Mouse (Mus musculus): ENCODE results near the gene Cnot6.

Gene Cnot6

GRCm38 (mm10) chr11:49712555-49713335 lies at the start of gene Cnot6:
Gene Cnot6, minus strand, starts transcription at chr11:49712723.
- DNase-seq (ENCODE audit: low read depth in 1 of 2, low spot score in 2 of 2): peak; percentile 91 to 93

- no peak for DNase-seq (ENCODE audit: low read depth in 1 of 2, low spot score in 2 of 2)
Measured at GRCm38 (mm10) chr11:49761130-49761529, 48.6 kb upstream of the Cnot6 start.

- DNase-seq (ENCODE audit: low read depth in 1 of 2, low spot score in 2 of 2): no peak
Measured at GRCm38 (mm10) chr11:49758096-49758495, 45.6 kb upstream of the Cnot6 start.

DNA sequence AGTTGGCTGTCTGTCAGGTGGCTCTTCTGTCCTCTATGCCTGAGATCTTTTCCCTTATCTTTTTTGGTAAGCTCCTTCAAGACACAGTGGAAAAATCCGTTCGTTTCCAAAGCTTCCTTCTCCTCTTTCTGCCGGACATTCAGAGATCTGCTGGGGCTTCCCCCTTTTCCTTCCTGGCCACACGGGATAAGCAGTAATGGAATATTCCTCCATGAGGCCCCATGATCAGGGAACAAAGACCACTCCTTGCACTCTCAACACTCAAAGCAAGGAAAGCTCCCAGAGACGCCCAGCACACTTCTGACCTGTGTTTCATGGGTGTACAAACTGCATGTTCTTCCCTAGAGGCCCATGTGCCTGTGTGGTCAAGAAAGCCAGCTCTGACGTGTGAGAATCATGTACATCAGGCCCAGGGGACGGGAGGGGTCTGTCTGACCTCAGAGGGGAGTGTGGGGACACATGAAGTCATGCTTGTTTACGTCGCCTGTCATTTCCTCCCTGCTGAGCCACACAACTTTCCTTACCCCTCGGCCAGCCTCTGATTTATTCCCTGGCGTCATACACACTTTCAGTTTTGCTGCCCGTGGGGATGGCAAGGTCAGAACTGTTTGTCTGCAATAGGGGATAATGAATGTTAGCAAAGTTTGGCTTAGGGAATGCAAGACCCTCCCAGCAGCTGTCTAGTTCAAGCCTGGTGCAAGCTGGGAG lies 42.6 kb upstream of the Cnot6 start:
- no peak for DNase-seq (ENCODE audit: low read depth in 1 of 2, low spot score in 2 of 2)

DNA sequence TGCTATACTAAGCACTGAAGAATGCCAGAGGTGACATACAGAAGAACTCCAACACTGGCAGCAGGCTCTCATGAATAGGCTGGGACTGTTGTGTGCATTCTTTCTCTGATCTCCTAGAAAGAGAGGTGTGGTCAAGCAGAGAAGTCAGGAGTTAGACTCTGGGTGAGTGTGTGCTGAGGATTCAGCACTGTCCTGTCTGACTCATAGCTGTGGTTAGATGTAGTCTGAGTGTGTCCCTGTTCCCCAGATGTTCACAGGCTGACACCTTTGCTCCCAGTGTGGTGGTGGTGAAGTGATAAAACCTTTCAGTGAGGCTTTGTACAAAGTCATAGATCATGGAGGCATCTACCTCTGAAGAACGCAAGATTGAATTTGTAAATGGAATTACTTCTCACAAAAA lies 34.2 kb upstream of the Cnot6 start:
- no peak for DNase-seq (ENCODE audit: low read depth in 1 of 2, low spot score in 2 of 2)

DNA sequence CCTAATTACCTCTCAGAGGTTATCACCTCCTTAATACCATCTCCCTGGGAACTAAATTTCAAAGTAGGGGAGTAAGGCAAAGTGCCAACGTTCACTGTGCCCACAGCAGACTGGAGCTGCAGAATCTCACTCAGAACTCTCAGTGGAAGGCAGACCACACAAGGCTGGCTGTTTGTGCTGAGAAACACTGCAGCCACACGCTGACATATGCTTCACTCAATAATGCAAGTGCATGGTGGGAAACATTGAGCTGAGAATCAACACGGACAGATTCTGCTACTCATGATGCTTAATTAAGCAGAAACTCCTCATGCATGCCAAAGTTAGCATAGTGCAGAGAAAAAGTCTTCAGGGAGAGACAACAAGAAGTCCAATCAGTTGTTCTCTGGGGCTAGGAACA lies 33.3 kb upstream of the Cnot6 start:
- no peak for DNase-seq (ENCODE audit: low read depth in 1 of 2, low spot score in 2 of 2)

DNA sequence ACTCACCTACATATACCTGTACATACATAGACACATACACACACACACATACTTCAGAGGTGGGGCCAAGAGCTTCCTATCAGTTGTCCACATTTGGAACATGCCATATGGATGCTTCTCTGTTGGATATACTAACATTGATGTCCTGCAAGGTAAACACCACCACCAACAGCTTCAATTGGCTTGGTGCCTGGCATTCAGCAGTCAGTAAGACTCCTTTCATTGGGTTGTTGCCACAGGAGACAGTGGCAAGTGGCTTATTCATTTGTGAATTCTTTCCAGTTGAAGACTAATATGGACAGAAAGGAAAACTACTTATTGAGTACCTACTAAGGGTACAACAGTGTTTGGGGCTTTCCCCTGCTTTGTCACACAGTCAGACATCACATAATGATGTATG lies 32.5 kb upstream of the Cnot6 start:
- no peak for DNase-seq (ENCODE audit: low read depth in 1 of 2, low spot score in 2 of 2)

DNA sequence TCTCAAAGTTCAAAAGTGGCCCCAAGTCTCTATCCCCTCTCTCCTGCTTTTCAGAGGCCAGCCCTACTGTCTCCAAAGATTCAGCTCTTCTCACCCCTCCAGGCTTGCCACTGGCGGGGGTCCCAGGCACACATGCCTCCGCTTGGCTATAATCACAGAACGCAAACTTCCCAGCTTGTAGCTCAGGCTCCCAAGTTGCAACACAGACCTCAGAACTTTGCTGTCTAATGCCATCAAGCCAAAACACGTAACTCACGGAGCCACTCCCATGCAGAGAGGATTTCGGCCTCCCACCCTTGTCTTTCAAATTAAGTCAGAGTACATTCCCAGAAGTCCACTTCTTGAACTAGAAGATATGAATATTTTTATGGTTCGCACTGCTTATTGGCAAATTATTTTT lies 31.1 kb upstream of the Cnot6 start:
- DNase-seq (ENCODE audit: low read depth in 1 of 2, low spot score in 2 of 2): no peak

DNA sequence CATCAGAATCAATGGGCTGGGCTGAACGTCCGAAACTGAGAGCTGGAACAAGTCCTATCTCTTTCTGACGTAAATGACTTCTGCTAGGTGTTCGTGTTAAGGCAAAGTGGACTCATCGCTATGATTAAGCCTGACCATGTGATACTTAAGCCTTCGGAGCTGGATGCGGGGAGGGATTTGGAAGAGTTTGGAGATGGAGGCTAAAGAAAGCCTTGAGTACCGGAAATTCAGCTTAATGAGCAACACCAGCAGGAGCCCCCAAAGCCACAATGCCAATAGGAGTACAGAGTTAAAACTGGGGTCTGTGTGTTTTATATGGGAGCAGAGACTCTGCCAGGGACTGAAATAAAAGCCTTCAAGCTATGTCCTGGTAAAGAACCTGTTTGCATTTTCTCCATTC lies 29.7 kb upstream of the Cnot6 start:
- no peak for DNase-seq (ENCODE audit: low read depth in 1 of 2, low spot score in 2 of 2)

DNA sequence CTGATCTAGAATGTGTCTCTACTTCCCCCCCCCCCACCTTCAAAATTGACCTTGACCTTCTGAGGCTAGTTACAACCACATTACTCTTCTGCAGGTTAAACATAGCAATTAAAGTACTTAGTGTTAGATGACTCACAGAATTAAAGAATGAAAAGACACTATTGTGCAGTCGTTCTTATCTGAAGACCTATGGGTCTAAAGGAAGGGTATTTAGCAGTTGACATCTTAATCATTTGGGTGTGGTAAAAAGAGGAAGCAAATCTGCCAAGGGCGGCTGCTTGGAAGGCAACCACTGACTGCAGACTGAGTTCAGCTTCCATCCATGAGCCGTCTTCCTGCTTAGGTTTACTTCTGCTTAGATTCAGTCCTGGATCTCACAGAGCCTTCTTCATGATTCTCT lies 27.3 kb upstream of the Cnot6 start:
- DNase-seq (ENCODE audit: low read depth in 1 of 2, low spot score in 2 of 2): peak in 1 of 2 experiments; percentile 9

DNA sequence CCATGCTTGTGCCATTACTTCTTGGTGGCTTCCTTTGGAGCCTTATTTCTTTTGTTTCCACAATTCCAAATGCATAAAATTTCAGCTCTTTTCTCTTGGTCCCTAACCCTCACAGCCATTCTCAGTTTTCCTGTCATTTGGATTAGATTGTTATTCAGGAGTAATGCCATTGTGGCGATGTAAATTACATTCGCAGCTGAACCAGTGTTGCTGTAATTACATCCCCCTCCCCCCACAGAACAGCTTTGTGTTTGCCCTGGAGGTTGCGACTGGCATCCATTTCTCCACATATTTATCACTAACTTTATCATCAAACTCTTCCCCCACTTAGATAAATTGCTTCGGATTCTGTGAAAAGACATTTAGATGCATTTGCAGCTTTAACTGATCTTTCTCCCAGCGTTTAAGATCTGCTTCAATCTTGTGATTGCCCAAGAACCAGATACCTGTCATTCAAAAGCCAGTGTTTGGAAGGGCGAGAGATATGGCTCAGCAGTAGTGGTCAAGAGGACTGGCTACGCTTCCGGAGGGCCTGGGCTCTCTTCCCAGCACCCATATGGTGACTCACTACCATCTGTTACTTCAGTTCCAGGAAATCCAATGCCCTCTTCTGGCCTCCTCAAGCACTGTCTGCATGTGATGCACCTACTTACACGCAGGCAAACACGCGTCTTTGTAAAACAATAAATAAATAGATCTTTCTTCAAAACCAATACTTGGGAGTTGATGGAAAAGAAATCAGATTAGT lies 26.3 kb upstream of the Cnot6 start:
- DNase-seq (ENCODE audit: low read depth in 1 of 2, low spot score in 2 of 2): no peak

DNA sequence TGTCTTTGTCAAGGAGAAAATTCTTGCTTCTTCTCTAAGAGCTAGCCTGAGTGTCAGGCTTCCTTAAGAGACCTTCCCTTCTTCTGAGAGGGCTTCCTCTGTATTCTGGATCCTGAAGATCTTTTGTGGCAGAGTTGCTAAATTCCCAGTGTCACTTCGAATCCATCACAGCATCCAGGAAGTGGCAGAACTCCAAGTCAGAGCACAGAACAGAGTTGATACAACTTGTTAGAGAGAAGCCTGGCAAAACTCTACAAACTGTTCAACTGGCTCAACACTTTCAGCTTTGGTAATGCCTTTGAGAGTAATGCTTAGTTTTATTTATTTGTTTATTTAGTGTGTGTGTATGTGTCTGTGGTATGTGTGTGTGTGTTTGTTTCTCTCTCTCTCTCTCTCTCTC lies 25.1 kb upstream of the Cnot6 start:
- DNase-seq (ENCODE audit: low read depth in 1 of 2, low spot score in 2 of 2): no peak

DNA sequence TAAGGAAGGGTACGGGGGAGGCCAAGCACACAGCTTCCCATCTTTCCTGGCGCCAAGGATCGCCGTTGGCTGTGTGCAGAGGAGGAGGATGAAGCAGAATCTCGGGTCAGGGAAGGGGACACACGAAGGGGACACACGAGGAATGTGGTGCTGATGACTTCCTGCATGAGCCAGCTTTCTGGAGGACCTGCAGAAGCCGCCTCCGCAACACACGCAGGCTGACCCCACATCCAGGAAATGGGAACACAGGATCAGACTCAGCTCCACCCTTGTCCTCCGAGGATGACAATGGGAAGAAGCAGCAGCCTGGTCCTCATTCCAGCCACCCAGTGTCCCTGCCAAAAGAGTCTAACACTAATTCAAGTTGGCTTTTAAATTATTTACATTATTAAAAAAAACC lies 22.2 kb upstream of the Cnot6 start:
- DNase-seq (ENCODE audit: low read depth in 1 of 2, low spot score in 2 of 2): no peak

GRCm38 (mm10) chr11:49730275-49730948 lies 17.9 kb upstream of the Cnot6 start:
- no peak for DNase-seq (ENCODE audit: low read depth in 1 of 2, low spot score in 2 of 2)

DNA sequence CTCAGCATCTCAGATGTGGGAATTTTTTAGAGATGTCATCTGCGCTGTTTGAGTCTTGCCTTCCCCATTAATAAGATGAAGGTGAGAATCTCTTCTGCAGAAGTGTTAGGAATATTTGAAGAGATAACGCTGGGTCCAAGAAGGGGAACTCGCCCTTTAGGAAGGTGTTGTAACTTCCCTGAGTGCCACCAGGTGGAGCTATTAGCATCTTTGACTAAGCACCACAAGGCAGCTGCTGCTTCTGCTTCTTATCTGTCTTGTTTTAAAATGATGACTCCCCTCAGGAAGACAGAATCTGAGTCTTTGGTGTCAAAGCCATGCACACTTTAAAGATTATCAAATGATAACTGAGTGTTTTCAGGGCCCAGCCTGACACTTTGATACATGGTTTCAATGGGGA lies 15.4 kb upstream of the Cnot6 start:
- peak in 1 of 2 experiments; percentile 20 for DNase-seq (ENCODE audit: low read depth in 1 of 2, low spot score in 2 of 2)

- no peak for DNase-seq (ENCODE audit: low read depth in 1 of 2, low spot score in 2 of 2)
Measured at GRCm38 (mm10) chr11:49726800-49727199, 14.3 kb upstream of the Cnot6 start.

DNA sequence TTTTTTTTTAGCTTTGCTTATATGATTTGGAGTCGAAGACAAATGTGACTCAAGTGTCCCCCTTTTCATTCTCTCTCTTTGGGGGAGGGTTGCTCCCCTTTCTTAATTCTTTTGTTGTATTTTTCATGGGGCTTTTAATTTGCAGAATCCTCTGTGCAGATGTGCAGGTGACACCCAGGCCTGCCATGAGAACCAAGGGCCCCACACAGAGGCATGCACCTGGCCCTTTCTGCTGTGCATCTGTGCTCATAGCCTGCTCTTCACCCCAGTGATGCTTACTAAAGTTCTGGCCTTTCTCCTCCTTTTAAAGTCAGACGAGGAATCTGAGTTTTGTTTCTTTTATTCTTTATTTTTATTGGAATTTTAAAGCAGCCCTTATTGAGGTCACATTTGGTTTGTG lies 12.2 kb upstream of the Cnot6 start:
- no peak for DNase-seq (ENCODE audit: low read depth in 1 of 2, low spot score in 2 of 2)

- no peak for DNase-seq (ENCODE audit: low read depth in 1 of 2, low spot score in 2 of 2)
Measured at GRCm38 (mm10) chr11:49723281-49723680, 10.8 kb upstream of the Cnot6 start.

DNA sequence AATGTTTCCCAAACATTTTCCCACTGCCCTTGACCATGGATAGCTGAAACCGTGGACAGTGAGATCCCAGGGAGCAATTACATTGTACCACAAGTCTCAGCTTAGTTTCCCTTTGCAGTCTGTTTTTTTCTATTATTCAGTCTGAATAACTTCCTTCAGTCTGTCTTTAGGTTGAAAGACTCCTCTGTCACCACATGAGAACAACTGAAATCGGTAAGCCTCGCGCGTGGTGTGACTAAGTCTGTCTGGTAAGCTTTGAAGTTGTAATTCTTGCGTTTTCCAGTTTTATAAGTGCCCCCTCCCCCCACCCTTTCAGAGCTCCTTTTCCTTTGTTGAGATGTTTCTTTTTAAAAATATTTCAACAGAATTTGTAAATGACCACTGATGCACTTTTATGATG lies 10.2 kb upstream of the Cnot6 start:
- no peak for DNase-seq (ENCODE audit: low read depth in 1 of 2, low spot score in 2 of 2)

GRCm38 (mm10) chr11:49721358-49721757 lies 8.8 kb upstream of the Cnot6 start:
- DNase-seq (ENCODE audit: low read depth in 1 of 2, low spot score in 2 of 2): no peak

- DNase-seq (ENCODE audit: low read depth in 1 of 2, low spot score in 2 of 2): no peak
Measured at GRCm38 (mm10) chr11:49719466-49720151, 7.1 kb upstream of the Cnot6 start.

Data from monocyte, adult 2 months (primary cell).